27 mouse cellular contexts compared by ENCODE assay signal in the genomic region with DNA sequence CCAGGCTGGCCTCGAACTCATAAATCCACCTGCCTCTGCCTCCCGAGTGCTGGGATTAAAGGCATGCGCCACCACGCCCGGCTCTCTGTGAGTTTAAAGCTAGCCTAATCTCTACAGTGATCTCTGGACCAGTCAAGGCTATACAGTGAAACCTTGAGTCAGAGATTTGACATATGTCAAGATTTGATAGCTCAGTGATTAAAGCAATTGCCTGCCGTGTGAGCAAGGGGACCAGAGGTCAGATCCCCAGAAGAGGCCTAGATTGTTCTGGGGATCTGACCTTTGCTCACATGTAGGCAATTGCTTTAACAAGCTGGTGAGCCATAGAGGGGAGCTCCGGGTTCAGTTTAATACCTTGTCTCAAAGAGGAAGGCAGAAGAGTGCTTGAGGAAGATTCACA.
"Had no signal": no experiment of that assay in that cellular context is flagged by ENCODE, and none has a peak within 500 bp of the region (broad histone marks: within the 10 kb centered on the region; RNA-seq: fewer than 3 reads in every experiment).

No protein-coding gene starts in this region.

- H3K4me3 ChIP-seq: gastrocnemius, adult 2 months; heart, adult 2 months; heart, embryonic 10.5 days; heart, embryonic 12.5 days; hindbrain, embryonic 10.5 days; hindbrain, embryonic 12.5 days; kidney, embryonic 15.5 days; limb, embryonic 13.5 days; limb, embryonic 15.5 days; liver, embryonic 12.5 days had no signal

- H3K36me3 ChIP-seq: heart, embryonic 10.5 days; heart, embryonic 12.5 days; hindbrain, embryonic 10.5 days; hindbrain, embryonic 12.5 days; kidney, embryonic 15.5 days; limb, embryonic 13.5 days; limb, embryonic 15.5 days; liver, embryonic 12.5 days had no signal

- DNase-seq: gastrocnemius, adult 2 months; gastrocnemius, postnatal 10 days; gastrocnemius, postnatal 25 days; heart, adult 2 months; heart, postnatal 10 days; heart, postnatal 4 days; kidney, adult 11 months; kidney, adult 2 months; kidney, adult 9 months; kidney, postnatal 14 days; kidney, postnatal 36 days; layer of hippocampus, adult 9-11 months; layer of hippocampus, postnatal 36 days; left cerebral cortex, postnatal 4 days had no signal

- H3K27ac ChIP-seq: gastrocnemius, adult 2 months; heart, adult 2 months; heart, embryonic 10.5 days; hindbrain, embryonic 10.5 days; hindbrain, embryonic 12.5 days; hindbrain, embryonic 14.5 days; kidney, embryonic 15.5 days; kidney, postnatal 0 days; limb, embryonic 13.5 days; limb, embryonic 15.5 days; liver, embryonic 12.5 days; liver, embryonic 14.5 days had no signal

- H3K9me3 ChIP-seq: heart, embryonic 10.5 days; heart, embryonic 12.5 days; hindbrain, embryonic 10.5 days; hindbrain, embryonic 12.5 days; kidney, embryonic 15.5 days; limb, embryonic 13.5 days; limb, embryonic 15.5 days; liver, embryonic 12.5 days had no signal

- H3K9ac ChIP-seq: heart, embryonic 12.5 days; hindbrain, embryonic 12.5 days; hindbrain, embryonic 14.5 days; kidney, embryonic 15.5 days; limb, embryonic 13.5 days; limb, embryonic 15.5 days; liver, embryonic 12.5 days; liver, embryonic 14.5 days had no signal

- H3K4me1 ChIP-seq: heart, embryonic 10.5 days; heart, embryonic 12.5 days; hindbrain, embryonic 10.5 days; hindbrain, embryonic 12.5 days; kidney, embryonic 15.5 days; limb, embryonic 15.5 days; liver, embryonic 12.5 days had no signal

- H3K27me3 ChIP-seq: heart, embryonic 12.5 days; hindbrain, embryonic 12.5 days; kidney, embryonic 15.5 days; limb, embryonic 13.5 days; limb, embryonic 15.5 days; liver, embryonic 12.5 days had no signal

- ATAC-seq: hindbrain, embryonic 16.5 days; inflammation-experienced regulatory T-cells, adult 6 months; liver, embryonic 12.5 days had no signal

- H3K4me2 ChIP-seq: heart, embryonic 12.5 days; hindbrain, embryonic 12.5 days; hindbrain, embryonic 14.5 days; kidney, embryonic 15.5 days; limb, embryonic 13.5 days; limb, embryonic 15.5 days; liver, embryonic 12.5 days had no signal
